In genomic region chr10:116922161-116922560, GRCm38 (mm10) we compare ENCODE assay signal across 22 mouse cellular contexts. TPM values are rescaled to one million over a fixed set of nuclear protein-coding genes. Genes with fewer than 3 reads are reported as not detected.
DNase-seq lines count a peak whose midpoint lies in the region; ATAC-seq and TF ChIP-seq lines count a peak whose summit lies in the region.
"Had no signal": no experiment of that assay in that cellular context is flagged by ENCODE, and none has a peak within 500 bp of the region (broad histone marks: within the 10 kb centered on the region; RNA-seq: fewer than 3 reads in every experiment).

No protein-coding gene starts in this region.

- H3K4me1 ChIP-seq in thymus, adult 2 months (replicated peaks; ENCODE audit: control insufficient read depth, insufficient read depth, low read length) = peaks cover 43% of the 10 kb centered on the region
- peaks cover 47% of the 10 kb centered on the region for H3K4me1 ChIP-seq in E14TG2a.4 (replicated peaks; ENCODE audit: low read depth, low read length)
- peaks cover 3% of the 10 kb centered on the region; the same call in 1 of the 2 replicates for H3K4me1 ChIP-seq in bone marrow, adult 2 months (ENCODE audit: control insufficient read depth, insufficient read depth, low read length)
- H3K4me1 ChIP-seq in hindbrain, embryonic 16.5 days (ENCODE audit: control insufficient read depth, insufficient read depth, low read depth, low read length) = no peaks in the 10 kb centered on the region
- H3K4me1 ChIP-seq: embryonic facial prominence, embryonic 12.5 days; forebrain, embryonic 15.5 days; heart, embryonic 10.5 days; hindbrain, embryonic 12.5 days had no signal

- no peak overlapping the region for H3K4me2 ChIP-seq in hindbrain, embryonic 16.5 days (ENCODE audit: low read length)
- H3K4me2 ChIP-seq: embryonic facial prominence, embryonic 12.5 days; forebrain, embryonic 15.5 days; hindbrain, embryonic 12.5 days had no signal

- TF ChIP-seq CTCF in thymus, adult 2 months (IDR thresholded peaks at IDR 0.05; ENCODE audit: borderline replicate concordance, control insufficient read depth, extremely low read depth, insufficient read depth, low read length, poor library complexity) = no peak
- no peak for TF ChIP-seq CTCF in E14TG2a.4 (conservative IDR thresholded peaks at IDR 0.05; ENCODE audit: low read length)
- TF ChIP-seq CTCF in bone marrow, adult 2 months (IDR thresholded peaks at IDR 0.05; ENCODE audit: control insufficient read depth, insufficient read depth, low read length) = no peak

- no peak for ATAC-seq in hindbrain, embryonic 16.5 days
- ATAC-seq: forebrain, embryonic 15.5 days; hindbrain, postnatal 0 days; intestine, embryonic 16.5 days had no signal

- H3K36me3 ChIP-seq in thymus, adult 2 months (ENCODE audit: control insufficient read depth, insufficient read depth, low read length) = 0 out of 2 replicates have a peak, but pooled peaks cover 1% of the 10 kb centered on the region
- H3K36me3 ChIP-seq in E14TG2a.4 (ENCODE audit: insufficient read depth, low read length) = peaks cover 72% of the 10 kb centered on the region
- H3K36me3 ChIP-seq in hindbrain, embryonic 16.5 days (ENCODE audit: control insufficient read depth, insufficient read depth, low read length) = peaks cover 15% of the 10 kb centered on the region

- H3K27ac ChIP-seq in thymus, adult 2 months (ENCODE audit: control insufficient read depth, insufficient read depth, low read length) = peak overlapping the region; percentile 17; the same call in 1 of the 2 replicates
- peak overlapping the region; percentile 47; the same call in 1 of the 2 replicates for H3K27ac ChIP-seq in bone marrow, adult 2 months (ENCODE audit: control insufficient read depth, insufficient read depth, low read depth, low read length, poor library complexity)
- no peak overlapping the region for H3K27ac ChIP-seq in hindbrain, embryonic 16.5 days (ENCODE audit: low read depth, low read length)
- H3K27ac ChIP-seq: embryonic facial prominence, embryonic 12.5 days; forebrain, embryonic 15.5 days; heart, embryonic 10.5 days; hindbrain, embryonic 12.5 days; hindbrain, postnatal 0 days had no signal

- H3K4me3 ChIP-seq in thymus, adult 2 months (ENCODE audit: control insufficient read depth, insufficient read depth, low read length) = no peak overlapping the region
- peak overlapping the region; percentile 11; the same call in 1 of the 2 replicates for H3K4me3 ChIP-seq in E14TG2a.4 (replicated peaks; ENCODE audit: low read length)
- no peak overlapping the region for H3K4me3 ChIP-seq in bone marrow, adult 2 months (replicated peaks; ENCODE audit: control insufficient read depth, low read depth, low read length)
- H3K4me3 ChIP-seq in hindbrain, embryonic 16.5 days (ENCODE audit: low read length) = no peak overlapping the region
- H3K4me3 ChIP-seq: embryonic facial prominence, embryonic 12.5 days; forebrain, embryonic 15.5 days; heart, embryonic 10.5 days; hindbrain, embryonic 12.5 days had no signal

- no peak for TF ChIP-seq POLR2A in thymus, adult 2 months (IDR thresholded peaks at IDR 0.05; ENCODE audit: control insufficient read depth, extremely low read depth, insufficient read depth, low read length, poor library complexity)
- TF ChIP-seq POLR2A in bone marrow, adult 2 months (IDR thresholded peaks at IDR 0.05; ENCODE audit: borderline replicate concordance, control insufficient read depth, low read depth, low read length) = no peak; the same call in 1 of the 2 replicates

- H3K9me3 ChIP-seq in E14TG2a.4 (ENCODE audit: low read length) = no peaks in the 10 kb centered on the region
- H3K9me3 ChIP-seq in hindbrain, embryonic 16.5 days (ENCODE audit: control insufficient read depth, low read length) = no peaks in the 10 kb centered on the region
- H3K9me3 ChIP-seq: embryonic facial prominence, embryonic 12.5 days; forebrain, embryonic 15.5 days; heart, embryonic 10.5 days; hindbrain, embryonic 12.5 days had no signal

- 51% methylated on average over 15 of the region's 15 CpGs for WGBS in thymus, adult 2 months
- WGBS in bone marrow, adult 2 months = 75% methylated on average over 15 of the region's 15 CpGs
- WGBS in hindbrain, embryonic 16.5 days = 91% methylated on average over 15 of the region's 15 CpGs

- DNase-seq in thymus, adult 2 months = no peak
- no peak for DNase-seq in thymus, postnatal 36 days
- no peak for DNase-seq in cerebellum, postnatal 4 days (ENCODE audit: low spot score in 2 of 2)
- DNase-seq in thymus, postnatal 25 days = no peak
- DNase-seq: adrenal gland, postnatal 14 days; cerebellum, adult 18-20 months; cerebellum, adult 9-11 months; heart, adult 18-20 months; heart, postnatal 10 days; heart, postnatal 4 days had no signal

- no peaks in the 10 kb centered on the region for H3K27me3 ChIP-seq in thymus, adult 2 months (ENCODE audit: control insufficient read depth, insufficient read depth, low read length)
- peaks cover 12% of the 10 kb centered on the region; the same call in 1 of the 2 replicates for H3K27me3 ChIP-seq in E14TG2a.4 (ENCODE audit: insufficient read depth, low read length)
- no peaks in the 10 kb centered on the region for H3K27me3 ChIP-seq in hindbrain, embryonic 16.5 days (replicated peaks; ENCODE audit: control insufficient read depth, insufficient read depth, low read length)
- H3K27me3 ChIP-seq: CH12.LX; embryonic facial prominence, embryonic 12.5 days; forebrain, embryonic 15.5 days; hindbrain, embryonic 12.5 days had no signal

- no peak overlapping the region for H3K9ac ChIP-seq in hindbrain, embryonic 16.5 days (ENCODE audit: low read depth, low read length)
- H3K9ac ChIP-seq: embryonic facial prominence, embryonic 12.5 days; forebrain, embryonic 15.5 days; hindbrain, embryonic 12.5 days had no signal

RNA-seq across cellular contexts. Expression of gene Myrfl, which starts 25.4 kb away (rescaled TPM):
- polyA plus RNA-seq in thymus, adult 2 months (2012; rRNA removed) = 0.12 and 0.22 TPM in 2 replicates
- polyA plus RNA-seq in bone marrow, adult 2 months (2011; ENCODE audit: insufficient read depth, insufficient read length, low replicate concordance, missing spikeins) = not detected in 2 replicates
- 0.11 and 0.15 TPM in 2 replicates for polyA plus RNA-seq in hindbrain, embryonic 16.5 days (2015; fragmentation: Nextera tagmentation; extraction: Ambion mirVana)

RNA-seq across cellular contexts. Expression of gene Rab3ip, which starts 28.4 kb away (rescaled TPM):
- polyA plus RNA-seq in thymus, adult 2 months (2012; rRNA removed) = 138 and 151 TPM in 2 replicates
- polyA plus RNA-seq in bone marrow, adult 2 months (2011; ENCODE audit: insufficient read depth, insufficient read length, low replicate concordance, missing spikeins) = 8.9 and 10.7 TPM in 2 replicates
- 45.2 and 46.6 TPM in 2 replicates for polyA plus RNA-seq in hindbrain, embryonic 16.5 days (2015; fragmentation: Nextera tagmentation; extraction: Ambion mirVana)

RNA-seq across cellular contexts. Expression of gene Gm10271, which starts 50.2 kb away (rescaled TPM):
- polyA plus RNA-seq in thymus, adult 2 months (2012; rRNA removed) = not detected in 2 replicates
- polyA plus RNA-seq in bone marrow, adult 2 months (2011; ENCODE audit: insufficient read depth, insufficient read length, low replicate concordance, missing spikeins) = not detected in 2 replicates
- polyA plus RNA-seq in hindbrain, embryonic 16.5 days (2015; fragmentation: Nextera tagmentation; extraction: Ambion mirVana) = not detected in 2 replicates
- polyA plus RNA-seq: embryonic facial prominence, embryonic 12.5 days; forebrain, embryonic 11.5 days; forebrain, embryonic 15.5 days; heart, embryonic 10.5 days; heart, embryonic 14.5 days; hindbrain, embryonic 12.5 days; hindbrain, postnatal 0 days; intestine, embryonic 16.5 days had no signal
